ENCODE assay signal across 8 mouse cellular contexts in the genomic region with DNA sequence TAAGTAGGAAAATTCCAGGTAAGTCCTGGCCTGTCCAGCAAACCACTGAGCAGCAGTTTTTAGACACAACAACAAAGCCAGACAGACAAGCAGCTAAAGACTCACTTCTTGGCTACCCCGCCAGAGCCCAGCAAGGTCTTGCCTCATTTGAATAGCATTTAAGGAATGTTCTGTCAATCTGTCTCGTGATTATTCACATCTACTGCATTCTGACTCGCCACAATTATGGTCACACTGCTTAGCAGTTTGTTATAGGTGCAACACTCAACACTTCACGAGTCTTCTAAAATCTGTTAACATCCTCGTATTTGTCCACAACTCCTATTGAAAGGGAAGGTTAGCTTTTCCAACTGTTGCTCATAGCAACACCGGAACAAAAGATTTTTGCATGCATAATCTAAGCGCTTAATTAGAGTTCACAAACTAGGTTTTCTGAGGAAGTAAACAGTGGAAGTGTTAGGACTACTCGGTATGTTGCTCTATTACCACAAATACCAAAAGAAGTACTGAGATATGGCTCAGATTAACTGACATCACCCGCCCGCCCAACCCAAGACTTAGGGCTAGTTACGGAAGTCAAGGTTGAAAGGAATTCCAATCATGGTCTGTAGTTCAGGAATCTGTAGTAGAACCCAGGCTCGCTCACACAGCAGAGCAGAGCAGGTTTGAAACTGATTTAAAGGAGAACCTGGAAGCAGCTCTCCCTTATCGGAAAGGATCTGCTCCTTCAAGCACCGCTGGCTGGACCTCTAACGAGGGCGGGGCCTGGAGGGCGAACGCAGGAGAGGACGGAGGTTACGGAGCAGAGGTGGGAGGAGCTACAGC. TPM values are rescaled to one million over a fixed set of nuclear protein-coding genes. Genes with fewer than 3 reads are reported as not detected.
A peak's percentile ranks its signal among the peaks of the same experiment; 100 is the strongest.
DNase-seq lines count a peak whose midpoint lies in the region; ATAC-seq lines count a peak whose summit lies in the region.

No protein-coding gene starts in this region.

- no peak overlapping the region for H3K9ac ChIP-seq in forebrain, embryonic 16.5 days (replicated peaks; ENCODE audit: low read depth, low read length)
- no peak overlapping the region for H3K9ac ChIP-seq in limb, embryonic 15.5 days
- peak overlapping the region; percentile 56; the same call in 1 of the 2 replicates for H3K9ac ChIP-seq in midbrain, embryonic 16.5 days (ENCODE audit: low read depth, low read length)

- H3K27ac ChIP-seq in forebrain, embryonic 16.5 days (ENCODE audit: low read length), result peak overlapping the region; percentile 14; the same call in 1 of the 2 replicates
- H3K27ac ChIP-seq in hindbrain, embryonic 10.5 days, result peak overlapping the region; percentile 80
- H3K27ac ChIP-seq in limb, embryonic 15.5 days, result no peak overlapping the region
- H3K27ac ChIP-seq in midbrain, embryonic 16.5 days (ENCODE audit: low read length), result peak overlapping the region; percentile 65

- peak overlapping the region; percentile 59 for H3K4me2 ChIP-seq in forebrain, embryonic 16.5 days (ENCODE audit: low read length)
- H3K4me2 ChIP-seq in limb, embryonic 15.5 days, result peak overlapping the region; percentile 28
- H3K4me2 ChIP-seq in midbrain, embryonic 16.5 days (ENCODE audit: low read length), result peak overlapping the region; percentile 60

- DNase-seq in urinary bladder, postnatal 25 days (ENCODE audit: low spot score), result peak; percentile 43
- no peak for DNase-seq in urinary bladder, postnatal 10 days (ENCODE audit: low spot score)
- DNase-seq in hindbrain, embryonic 10.5 days (ENCODE audit: low spot score), result peak; percentile 58
- DNase-seq in spleen, adult 12 weeks (ENCODE audit: low spot score), result no peak
- no peak for DNase-seq in cerebellum, adult 9-11 months

- no peaks in the 10 kb centered on the region for H3K9me3 ChIP-seq in forebrain, embryonic 16.5 days (ENCODE audit: control insufficient read depth, low read length)
- peaks cover 4% of the 10 kb centered on the region; the same call in 1 of the 2 replicates for H3K9me3 ChIP-seq in hindbrain, embryonic 10.5 days
- no peaks in the 10 kb centered on the region for H3K9me3 ChIP-seq in limb, embryonic 15.5 days
- H3K9me3 ChIP-seq in midbrain, embryonic 16.5 days (replicated peaks; ENCODE audit: control insufficient read depth, low read length, poor library complexity, severe bottlenecking), result no peaks in the 10 kb centered on the region

- peak overlapping the region; percentile 34 for H3K4me3 ChIP-seq in forebrain, embryonic 16.5 days (replicated peaks; ENCODE audit: low read length)
- peak overlapping the region; percentile 52 for H3K4me3 ChIP-seq in hindbrain, embryonic 10.5 days
- H3K4me3 ChIP-seq in limb, embryonic 15.5 days, result peak overlapping the region; percentile 22
- peak overlapping the region; percentile 35 for H3K4me3 ChIP-seq in midbrain, embryonic 16.5 days (ENCODE audit: low read depth, low read length)

- 3% methylated on average over 20 of the region's 20 CpGs for WGBS in forebrain, embryonic 16.5 days
- WGBS in hindbrain, embryonic 10.5 days, result 14% methylated on average over 20 of the region's 20 CpGs
- WGBS in limb, embryonic 15.5 days, result 25% methylated on average over 20 of the region's 20 CpGs
- 8% methylated on average over 20 of the region's 20 CpGs for WGBS in midbrain, embryonic 16.5 days

- H3K27me3 ChIP-seq in forebrain, embryonic 16.5 days (replicated peaks; ENCODE audit: control insufficient read depth, insufficient read depth, low read length), result no peaks in the 10 kb centered on the region
- no peaks in the 10 kb centered on the region for H3K27me3 ChIP-seq in hindbrain, embryonic 10.5 days (ENCODE audit: insufficient read depth, poor library complexity, severe bottlenecking)
- no peaks in the 10 kb centered on the region for H3K27me3 ChIP-seq in limb, embryonic 15.5 days
- no peaks in the 10 kb centered on the region for H3K27me3 ChIP-seq in midbrain, embryonic 16.5 days (ENCODE audit: control insufficient read depth, insufficient read depth, low read depth, low read length)

- ATAC-seq in forebrain, embryonic 16.5 days, result peak; percentile 78
- ATAC-seq in limb, embryonic 15.5 days (ENCODE audit: insufficient number of reproducible peaks, low FRiP score, low TSS enrichment, low read depth), result no peak
- peak; percentile 46 for ATAC-seq in midbrain, embryonic 16.5 days

- peaks cover 12% of the 10 kb centered on the region for H3K4me1 ChIP-seq in forebrain, embryonic 16.5 days (replicated peaks; ENCODE audit: control insufficient read depth, insufficient read depth, low read length)
- H3K4me1 ChIP-seq in hindbrain, embryonic 10.5 days (replicated peaks), result peaks cover 21% of the 10 kb centered on the region
- peaks cover 11% of the 10 kb centered on the region; the same call in 1 of the 2 replicates for H3K4me1 ChIP-seq in limb, embryonic 15.5 days
- peaks cover 7% of the 10 kb centered on the region; the same call in 1 of the 2 replicates for H3K4me1 ChIP-seq in midbrain, embryonic 16.5 days (ENCODE audit: control insufficient read depth, insufficient read depth, low read length)

- no peaks in the 10 kb centered on the region for H3K36me3 ChIP-seq in forebrain, embryonic 16.5 days (ENCODE audit: control insufficient read depth, insufficient read depth)
- H3K36me3 ChIP-seq in hindbrain, embryonic 10.5 days, result peaks cover 8% of the 10 kb centered on the region
- H3K36me3 ChIP-seq in limb, embryonic 15.5 days, result no peaks in the 10 kb centered on the region
- no peaks in the 10 kb centered on the region for H3K36me3 ChIP-seq in midbrain, embryonic 16.5 days (ENCODE audit: control insufficient read depth, insufficient read depth, low read length)

RNA-seq across cellular contexts. Expression of gene Wwc2, which starts 16.4 kb away (rescaled TPM):
- 4.0 and 4.2 TPM in 2 replicates for polyA plus RNA-seq in forebrain, embryonic 16.5 days (2015; fragmentation: Nextera tagmentation; extraction: Ambion mirVana)
- 10.0 and 10.1 TPM in 2 replicates for polyA plus RNA-seq in hindbrain, embryonic 10.5 days (2016; fragmentation: Nextera tagmentation; extraction: Ambion mirVana)
- polyA plus RNA-seq in limb, embryonic 15.5 days (2015; fragmentation: Nextera tagmentation; extraction: Ambion mirVana), result 9.4 and 11.9 TPM in 2 replicates
- polyA plus RNA-seq in midbrain, embryonic 16.5 days (2015; fragmentation: Nextera tagmentation; extraction: Ambion mirVana), result 4.3 and 4.7 TPM in 2 replicates

Comparison
In these comparisons a context has a peak if more than half of its experiments do, and no peak if none do; other contexts are left out.
1. DNase-seq: peak in urinary bladder, postnatal 25 days (single experiment) and hindbrain, embryonic 10.5 days (single experiment); none in urinary bladder, postnatal 10 days (single experiment), spleen, adult 12 weeks (single experiment) and cerebellum, adult 9-11 months (single experiment).
2. Peak in every context shown above with its lines, with median percentiles within 50 percentile points of each other: H3K4me2 ChIP-seq and H3K4me3 ChIP-seq.